Mouse (Mus musculus) layer of hippocampus, postnatal 14 days (tissue): ENCODE results near the gene Colca2. TPM values are rescaled to one million over a fixed set of nuclear protein-coding genes. Genes with fewer than 3 reads are reported as not detected.

ENCODE experiments used
- DNase-seq, 2 experiments: peaks; one replicate each; pipeline ENCODE4 v3.0.0; 2021 to 2022; ENCODE audit warnings: low spot score in 2 of 2, mixed read lengths in 1 of 2
- long read RNA-seq, 2 experiments: library from polyadenylated mRNA; stranded (forward); transcript quantifications; one replicate each; pipeline ENCODE4 v2.0.0; 2021
- total RNA-seq, 2 experiments: library from RNA; stranded (reverse); gene quantifications; 2 replicates each; pipeline ENCODE4 v1.2.3; 2021

Colca2 gene
- 1 to 10 TPM in 1 of 2 experiments, under 1 TPM in 1; 0.69 to 1.0 TPM for total RNA-seq
- long read RNA-seq, experiment 1 = 0 reads
- long read RNA-seq, experiment 2 = 0 reads

- peak; percentile 60 to 64 for DNase-seq
Measured at GRCm38 (mm10) chr9:51278500-51279381, at the start of gene Colca2. Colca2 (minus strand) TSS chr9:51278569.

GRCm38 (mm10) chr9:51327555-51327903 lies 49.2 kb upstream of the Colca2 start:
- no peak for DNase-seq

- no peak for DNase-seq
Measured at GRCm38 (mm10) chr9:51326619-51327554, 48.5 kb upstream of the Colca2 start.

GRCm38 (mm10) chr9:51324406-51325065 lies 46.2 kb upstream of the Colca2 start:
- no peak for DNase-seq

GRCm38 (mm10) chr9:51320096-51320495 lies 41.7 kb upstream of the Colca2 start:
- no peak for DNase-seq

GRCm38 (mm10) chr9:51318246-51318645 lies 39.9 kb upstream of the Colca2 start:
- DNase-seq = no peak

- DNase-seq = no peak
Measured at GRCm38 (mm10) chr9:51317322-51317721, 39.0 kb upstream of the Colca2 start.

- no peak for DNase-seq
Measured at GRCm38 (mm10) chr9:51315402-51316063, 37.2 kb upstream of the Colca2 start.

GRCm38 (mm10) chr9:51312554-51313317 lies 34.4 kb upstream of the Colca2 start:
- DNase-seq = no peak

GRCm38 (mm10) chr9:51310515-51310914 lies 32.1 kb upstream of the Colca2 start:
- DNase-seq = no peak

- DNase-seq = no peak
Measured at GRCm38 (mm10) chr9:51306351-51306750, 28.0 kb upstream of the Colca2 start.

GRCm38 (mm10) chr9:51305146-51305545 lies 26.8 kb upstream of the Colca2 start:
- peak; percentile 55 to 80 for DNase-seq

GRCm38 (mm10) chr9:51303980-51304379 lies 25.6 kb upstream of the Colca2 start:
- DNase-seq = no peak

- DNase-seq = no peak
Measured at GRCm38 (mm10) chr9:51293541-51293940, 15.2 kb upstream of the Colca2 start.

- peak; percentile 75 to 92 for DNase-seq
Measured at GRCm38 (mm10) chr9:51292674-51293073, 14.3 kb upstream of the Colca2 start.

- DNase-seq = no peak
Measured at GRCm38 (mm10) chr9:51290980-51291379, 12.6 kb upstream of the Colca2 start.

- no peak for DNase-seq
Measured at GRCm38 (mm10) chr9:51286079-51286478, 7.7 kb upstream of the Colca2 start.

GRCm38 (mm10) chr9:51277834-51278498 lies 403 bp downstream of the Colca2 start:
- no peak for DNase-seq

GRCm38 (mm10) chr9:51274678-51275077 lies 3.7 kb downstream of the Colca2 start:
- no peak for DNase-seq
